Mouse (Mus musculus): Measurements from ENCODE around the gene Ifi27l2a.
"Not testable (repeated sequence)": the region's sequence is repeated elsewhere in the genome, so short reads cannot be mapped to it uniquely, and the experiment has no call there.

Ifi27l2a gene

GRCm38 (mm10) chr12:103443524-103443923 lies at the start of gene Ifi27l2a:
Gene Ifi27l2a (minus strand): TSS chr12:103443680.
- DNase-seq (ENCODE audit: low spot score in 2 of 2), result peak in 1 of 2 experiments; percentile 31

- DNase-seq (ENCODE audit: low spot score in 2 of 2), result peak; percentile 61 to 76
These were observed 49.3 kb upstream of the Ifi27l2a start for GRCm38 (mm10) chr12:103492767-103493166.

GRCm38 (mm10) chr12:103491091-103491730 lies 47.7 kb upstream of the Ifi27l2a start:
- DNase-seq (ENCODE audit: low spot score in 2 of 2), result no peak

- no peak for DNase-seq (ENCODE audit: low spot score in 2 of 2)
These were observed 44.3 kb upstream of the Ifi27l2a start for GRCm38 (mm10) chr12:103487750-103488149.

GRCm38 (mm10) chr12:103487276-103487675 lies 43.8 kb upstream of the Ifi27l2a start:
- DNase-seq (ENCODE audit: low spot score in 2 of 2), result no peak

- DNase-seq (ENCODE audit: low spot score in 2 of 2), result no peak
These were observed 43.2 kb upstream of the Ifi27l2a start for GRCm38 (mm10) chr12:103486726-103487125.

- not testable (repeated sequence) for DNase-seq (ENCODE audit: low spot score in 2 of 2)
These were observed 40.9 kb upstream of the Ifi27l2a start for GRCm38 (mm10) chr12:103484200-103484972.

- DNase-seq (ENCODE audit: low spot score in 2 of 2), result no peak
These were observed 39.3 kb upstream of the Ifi27l2a start for GRCm38 (mm10) chr12:103482781-103483180.

GRCm38 (mm10) chr12:103481671-103482070 lies 38.2 kb upstream of the Ifi27l2a start:
- no peak for DNase-seq (ENCODE audit: low spot score in 2 of 2)

- DNase-seq (ENCODE audit: low spot score in 2 of 2), result no peak
These were observed 34.1 kb upstream of the Ifi27l2a start for GRCm38 (mm10) chr12:103477461-103478015.

GRCm38 (mm10) chr12:103476779-103477389 lies 33.4 kb upstream of the Ifi27l2a start:
- no peak for DNase-seq (ENCODE audit: low spot score in 2 of 2)

GRCm38 (mm10) chr12:103474481-103474880 lies 31.0 kb upstream of the Ifi27l2a start:
- no peak for DNase-seq (ENCODE audit: low spot score in 2 of 2)

GRCm38 (mm10) chr12:103457140-103457539 lies 13.7 kb upstream of the Ifi27l2a start, which contains the start of gene Ifi27l2b:
Gene Ifi27l2b (minus strand): TSS chr12:103457223.
- no peak for DNase-seq (ENCODE audit: low spot score in 2 of 2)

GRCm38 (mm10) chr12:103456727-103457126 lies 13.2 kb upstream of the Ifi27l2a start:
- not testable (repeated sequence) for DNase-seq (ENCODE audit: low spot score in 2 of 2)

- DNase-seq (ENCODE audit: low spot score in 2 of 2), result no peak
These were observed 9.9 kb upstream of the Ifi27l2a start for GRCm38 (mm10) chr12:103453361-103453760.

GRCm38 (mm10) chr12:103445060-103445459 lies 1.6 kb upstream of the Ifi27l2a start:
- no peak for DNase-seq (ENCODE audit: low spot score in 2 of 2)

GRCm38 (mm10) chr12:103444261-103444660 lies 781 bp upstream of the Ifi27l2a start:
- not testable (repeated sequence) for DNase-seq (ENCODE audit: low spot score in 2 of 2)

- DNase-seq (ENCODE audit: low spot score in 2 of 2), result no peak
These were observed 5.9 kb downstream of the Ifi27l2a start for GRCm38 (mm10) chr12:103437601-103438000.

- no peak for DNase-seq (ENCODE audit: low spot score in 2 of 2)
These were observed 8.6 kb downstream of the Ifi27l2a start for GRCm38 (mm10) chr12:103434861-103435260.

GRCm38 (mm10) chr12:103433986-103434731 lies 9.3 kb downstream of the Ifi27l2a start, which contains the start of gene Ifi27:
Gene Ifi27 (plus strand): TSS chr12:103434211.
- DNase-seq (ENCODE audit: low spot score in 2 of 2), result peak; percentile 67 to 69

- no peak for DNase-seq (ENCODE audit: low spot score in 2 of 2)
These were observed 10.1 kb downstream of the Ifi27l2a start for GRCm38 (mm10) chr12:103433430-103433829.
